Mouse (Mus musculus) limb, embryonic 12.5 days (tissue): ENCODE results near the gene Dnajc13. TPM values are rescaled to one million over a fixed set of nuclear protein-coding genes. Genes with fewer than 3 reads are reported as not detected.

Experiments used
- ATAC-seq: fragments of 200-750 bp; cut with Nextera tagmentation; 2 replicates; pipeline ENCODE4 v1.8.0; 2017; ENCODE audit warnings: low read depth, moderate TSS enrichment; ENCODE audit not compliant: insufficient number of reproducible peaks, insufficient read depth, low FRiP score, low TSS enrichment
- H3K27ac ChIP-seq: fragments of 300-500 bp; sonication (generic); 2 replicates; pipeline ENCODE4 v1.5.1; 2016; ENCODE audit warnings: mild to moderate bottlenecking, moderate library complexity
- H3K27me3 ChIP-seq: fragments of 300-500 bp; sonication (generic); 2 replicates; pipeline ENCODE4 v1.6.1; 2016; ENCODE audit warnings: mild to moderate bottlenecking, moderate library complexity
- H3K36me3 ChIP-seq: fragments of 300-500 bp; sonication (generic); 2 replicates; pipeline ENCODE4 v1.6.1; 2016; ENCODE audit warnings: mild to moderate bottlenecking, moderate library complexity
- H3K4me1 ChIP-seq: fragments of 300-500 bp; sonication (generic); replicated peaks from 2 replicates; pipeline ENCODE4 v1.6.1; 2016
- H3K4me2 ChIP-seq: fragments of 300-500 bp; sonication (generic); 2 replicates; pipeline ENCODE4 v1.6.1; 2016; ENCODE audit warnings: mild to moderate bottlenecking, moderate library complexity
- H3K4me3 ChIP-seq: fragments of 300-500 bp; sonication (generic); replicated peaks from 2 replicates; pipeline ENCODE4 v1.5.1; 2016; ENCODE audit warnings: mild to moderate bottlenecking
- H3K9ac ChIP-seq: fragments of 300-500 bp; sonication (generic); replicated peaks from 2 replicates; pipeline ENCODE4 v1.6.1; 2016; ENCODE audit warnings: mild to moderate bottlenecking, moderate library complexity
- H3K9me3 ChIP-seq: fragments of 300-500 bp; sonication (generic); 2 replicates; pipeline ENCODE4 v1.6.1; 2016; ENCODE audit warnings: mild to moderate bottlenecking, moderate library complexity
- WGBS: fragments of 180-500 bp; shearing (Covaris S2); methylation state at CpG from one replicate; pipeline ENCODE4 v1.1.7; 2016; 5-methylcytosine and 5-hydroxymethylcytosine counted together
- polyA plus RNA-seq: library from polyadenylated mRNA; unstranded; fragments of >200 nt; fragmentation: Nextera tagmentation; extraction: Ambion mirVana; gene quantifications from 2 replicates; pipeline ENCODE4 v1.2.1, GENCODE M21; 2016

Dnajc13 gene
- polyA plus RNA-seq, 1 experiment from 2014 or later = 23.8 TPM

- Histone ChIP-seq H3K4me3 (no peak overlapping the region), H3K27ac (no peak overlapping the region), H3K4me2 (no peak overlapping the region), H3K9me3 (no peaks in the 10 kb centered on the region), H3K36me3 (peaks cover 81% of the 10 kb centered on the region), H3K27me3 (no peaks in the 10 kb centered on the region), H3K4me1 (peaks cover 7% of the 10 kb centered on the region; the same call in 1 of the 2 replicates), H3K9ac (no peak overlapping the region)
- ATAC-seq = no peak
- WGBS = 89% methylated on average over 4 of the region's 4 CpGs
Observed at GRCm38 (mm10) chr9:104181626-104182025, 81.1 kb downstream of the Dnajc13 start.

- Histone ChIP-seq H3K4me3 (no peak overlapping the region), H3K9ac (no peak overlapping the region), H3K27ac (no peak overlapping the region), H3K27me3 (no peaks in the 10 kb centered on the region), H3K4me1 (peaks cover 7% of the 10 kb centered on the region; the same call in 1 of the 2 replicates), H3K36me3 (peaks cover 88% of the 10 kb centered on the region), H3K4me2 (no peak overlapping the region), H3K9me3 (no peaks in the 10 kb centered on the region)
- WGBS = 93% methylated on average over 6 of the region's 6 CpGs
- ATAC-seq = no peak
Observed at GRCm38 (mm10) chr9:104180046-104180445, 82.7 kb downstream of the Dnajc13 start.

GRCm38 (mm10) chr9:104172342-104172741 is 90.4 kb downstream of the Dnajc13 start:
- Histone ChIP-seq H3K9me3 (no peaks in the 10 kb centered on the region), H3K9ac (no peak overlapping the region), H3K27ac (no peak overlapping the region), H3K4me2 (no peak overlapping the region), H3K4me1 (no peaks in the 10 kb centered on the region), H3K36me3 (peaks cover 86% of the 10 kb centered on the region), H3K4me3 (no peak overlapping the region), H3K27me3 (no peaks in the 10 kb centered on the region)
- no peak for ATAC-seq
- 93% methylated on average over 6 of the region's 6 CpGs for WGBS

GRCm38 (mm10) chr9:104171651-104172050 is 91.1 kb downstream of the Dnajc13 start:
- 92% methylated on average over 6 of the region's 6 CpGs for WGBS
- Histone ChIP-seq H3K27ac (no peak overlapping the region), H3K9ac (no peak overlapping the region), H3K4me2 (no peak overlapping the region), H3K4me3 (no peak overlapping the region), H3K4me1 (no peaks in the 10 kb centered on the region), H3K36me3 (peaks cover 86% of the 10 kb centered on the region), H3K27me3 (no peaks in the 10 kb centered on the region), H3K9me3 (no peaks in the 10 kb centered on the region)
- no peak for ATAC-seq

- no peaks in the 10 kb centered on the region for H3K27me3 ChIP-seq
- peaks cover 85% of the 10 kb centered on the region for H3K36me3 ChIP-seq
- no peak overlapping the region for H3K9ac ChIP-seq
- 94% methylated on average over 10 of the region's 10 CpGs for WGBS
- no peaks in the 10 kb centered on the region for H3K9me3 ChIP-seq
- no peak overlapping the region for H3K4me3 ChIP-seq
- no peaks in the 10 kb centered on the region for H3K4me1 ChIP-seq
- ATAC-seq = no peak
- no peak overlapping the region for H3K27ac ChIP-seq
- no peak overlapping the region for H3K4me2 ChIP-seq
Observed at GRCm38 (mm10) chr9:104169986-104170385, 92.7 kb downstream of the Dnajc13 start.

GRCm38 (mm10) chr9:104165926-104166325 is 96.8 kb downstream of the Dnajc13 start:
- H3K4me3 ChIP-seq = no peak overlapping the region
- no peak overlapping the region for H3K9ac ChIP-seq
- H3K4me2 ChIP-seq = no peak overlapping the region
- no peaks in the 10 kb centered on the region for H3K27me3 ChIP-seq
- no peaks in the 10 kb centered on the region for H3K9me3 ChIP-seq
- no peaks in the 10 kb centered on the region for H3K4me1 ChIP-seq
- no peak for ATAC-seq
- 90% methylated on average over 5 of the region's 5 CpGs for WGBS
- peaks cover 91% of the 10 kb centered on the region for H3K36me3 ChIP-seq
- H3K27ac ChIP-seq = no peak overlapping the region

- WGBS = 86% methylated on average over 5 of the region's 5 CpGs
- no peak for ATAC-seq
Observed at GRCm38 (mm10) chr9:104164194-104164593, 98.5 kb downstream of the Dnajc13 start.

GRCm38 (mm10) chr9:104161117-104161516 is 101.6 kb downstream of the Dnajc13 start:
- 74% methylated on average over 7 of the region's 7 CpGs for WGBS
- H3K27me3 ChIP-seq = no peaks in the 10 kb centered on the region
- ATAC-seq = no peak
- H3K9me3 ChIP-seq = no peaks in the 10 kb centered on the region
- H3K36me3 ChIP-seq = peaks cover 99% of the 10 kb centered on the region
- no peaks in the 10 kb centered on the region for H3K4me1 ChIP-seq
- H3K27ac ChIP-seq = no peak overlapping the region
- no peak overlapping the region for H3K4me2 ChIP-seq
- H3K9ac ChIP-seq = no peak overlapping the region
- H3K4me3 ChIP-seq = no peak overlapping the region

More at GRCm38 (mm10) chr9:104164194-104164593, 98.5 kb downstream of the Dnajc13 start:
- Histone ChIP-seq H3K4me2 (no peak overlapping the region), H3K9ac (no peak overlapping the region), H3K4me3 (no peak overlapping the region), H3K4me1 (no peaks in the 10 kb centered on the region), H3K9me3 (no peaks in the 10 kb centered on the region), H3K27me3 (no peaks in the 10 kb centered on the region), H3K36me3 (peaks cover 92% of the 10 kb centered on the region), H3K27ac (no peak overlapping the region)

- Histone ChIP-seq H3K36me3 (peaks cover 99% of the 10 kb centered on the region), H3K9me3 (no peaks in the 10 kb centered on the region), H3K4me2 (no peak overlapping the region), H3K4me1 (no peaks in the 10 kb centered on the region), H3K9ac (no peak overlapping the region), H3K27ac (no peak overlapping the region), H3K4me3 (no peak overlapping the region), H3K27me3 (no peaks in the 10 kb centered on the region)
- 90% methylated on average over 7 of the region's 7 CpGs for WGBS
- ATAC-seq = no peak
Observed at GRCm38 (mm10) chr9:104157291-104157690, 105.4 kb downstream of the Dnajc13 start.

- Histone ChIP-seq H3K4me3 (no peak overlapping the region), H3K27me3 (no peaks in the 10 kb centered on the region), H3K9me3 (no peaks in the 10 kb centered on the region), H3K9ac (no peak overlapping the region), H3K4me1 (no peaks in the 10 kb centered on the region), H3K27ac (no peak overlapping the region), H3K36me3 (peaks cover 99% of the 10 kb centered on the region), H3K4me2 (no peak overlapping the region)
- 94% methylated on average over 8 of the region's 8 CpGs for WGBS
- ATAC-seq = no peak
Observed at GRCm38 (mm10) chr9:104156506-104156905, 106.2 kb downstream of the Dnajc13 start.

- peaks cover 98% of the 10 kb centered on the region for H3K36me3 ChIP-seq
- no peak overlapping the region for H3K4me3 ChIP-seq
- no peak overlapping the region for H3K27ac ChIP-seq
- 96% methylated on average over 14 of the region's 14 CpGs for WGBS
- H3K27me3 ChIP-seq = no peaks in the 10 kb centered on the region
- no peak overlapping the region for H3K4me2 ChIP-seq
- H3K9ac ChIP-seq = no peak overlapping the region
- H3K4me1 ChIP-seq = no peaks in the 10 kb centered on the region
- H3K9me3 ChIP-seq = no peaks in the 10 kb centered on the region
- ATAC-seq = no peak
Observed at GRCm38 (mm10) chr9:104155100-104155715, 107.5 kb downstream of the Dnajc13 start.

GRCm38 (mm10) chr9:104152121-104152520 is 110.6 kb downstream of the Dnajc13 start:
- H3K27ac ChIP-seq = no peak overlapping the region
- no peak overlapping the region for H3K4me2 ChIP-seq
- no peaks in the 10 kb centered on the region for H3K27me3 ChIP-seq
- no peaks in the 10 kb centered on the region for H3K9me3 ChIP-seq
- H3K36me3 ChIP-seq = peaks cover 78% of the 10 kb centered on the region
- no peaks in the 10 kb centered on the region for H3K4me1 ChIP-seq
- H3K4me3 ChIP-seq = no peak overlapping the region
- no peak overlapping the region for H3K9ac ChIP-seq
- no peak for ATAC-seq
- 93% methylated on average over 7 of the region's 7 CpGs for WGBS
